Comparison of ENCODE assay signal across 8 mouse cellular contexts in genomic region chr19:45812673-45813252, GRCm38 (mm10). TPM values are rescaled to one million over a fixed set of nuclear protein-coding genes. Genes with fewer than 3 reads are reported as not detected.
DNase-seq lines count a peak whose midpoint lies in the region; ATAC-seq and TF ChIP-seq lines count a peak whose summit lies in the region.

No protein-coding gene starts in this region.

- WGBS in liver, embryonic 11.5 days: 17% methylated on average over 8 of the region's 8 CpGs
- WGBS in embryonic facial prominence, embryonic 12.5 days: 19% methylated on average over 8 of the region's 8 CpGs
- WGBS in intestine, postnatal 0 days: 19% methylated on average over 8 of the region's 8 CpGs
- 9% methylated on average over 8 of the region's 8 CpGs for WGBS in neural tube, embryonic 15.5 days

- DNase-seq in liver, embryonic 11.5 days (ENCODE audit: low spot score): no peak
- no peak for DNase-seq in liver
- no peak for DNase-seq in yolk sac, embryonic 10.5 days (ENCODE audit: low spot score)
- DNase-seq in gastrocnemius, postnatal 36 days: no peak
- no peak for DNase-seq in left cerebral cortex, adult 18-20 months (ENCODE audit: low spot score in 2 of 2)

- intact Hi-C loops in gastrocnemius, postnatal 36 days (cut with DNase I): loop anchor here (2.0 to 5.0 kb wide), 2 partner anchors 140 to 200 kb away; no protein-coding TSS in a partner anchor

- peaks cover 30% of the 10 kb centered on the region for H3K27me3 ChIP-seq in liver, embryonic 11.5 days (replicated peaks; ENCODE audit: control insufficient read depth, insufficient read depth, low read length)
- peaks cover 42% of the 10 kb centered on the region for H3K27me3 ChIP-seq in embryonic facial prominence, embryonic 12.5 days
- peaks cover 5% of the 10 kb centered on the region; the same call in 1 of the 2 replicates for H3K27me3 ChIP-seq in intestine, postnatal 0 days (replicated peaks; ENCODE audit: control insufficient read depth, insufficient read depth, low read length)
- no peaks in the 10 kb centered on the region; the same call in 1 of the 2 replicates for H3K27me3 ChIP-seq in neural tube, embryonic 15.5 days (replicated peaks)

- no peak overlapping the region; the same call in 1 of the 2 replicates for H3K4me3 ChIP-seq in liver, embryonic 11.5 days (ENCODE audit: low read depth, low read length)
- H3K4me3 ChIP-seq in embryonic facial prominence, embryonic 12.5 days: no peak overlapping the region
- H3K4me3 ChIP-seq in intestine, postnatal 0 days (ENCODE audit: low read depth, low read length): peak overlapping the region; percentile 29
- H3K4me3 ChIP-seq in neural tube, embryonic 15.5 days (replicated peaks): peak overlapping the region; percentile 34

- no peaks in the 10 kb centered on the region for H3K9me3 ChIP-seq in liver, embryonic 11.5 days (ENCODE audit: control insufficient read depth, low read length)
- H3K9me3 ChIP-seq in embryonic facial prominence, embryonic 12.5 days: no peaks in the 10 kb centered on the region
- H3K9me3 ChIP-seq in intestine, postnatal 0 days (ENCODE audit: control insufficient read depth): no peaks in the 10 kb centered on the region
- no peaks in the 10 kb centered on the region for H3K9me3 ChIP-seq in neural tube, embryonic 15.5 days (replicated peaks)

- no peak for ATAC-seq in liver, embryonic 11.5 days (replicated peaks; ENCODE audit: low FRiP score)
- no peak for ATAC-seq in embryonic facial prominence, embryonic 12.5 days (ENCODE audit: insufficient number of reproducible peaks, insufficient read depth, low FRiP score, low TSS enrichment)
- no peak for ATAC-seq in intestine, postnatal 0 days
- ATAC-seq in neural tube, embryonic 15.5 days (ENCODE audit: low FRiP score): no peak

- H3K27ac ChIP-seq in liver, embryonic 11.5 days (ENCODE audit: low read depth, low read length): no peak overlapping the region
- H3K27ac ChIP-seq in embryonic facial prominence, embryonic 12.5 days: no peak overlapping the region
- no peak overlapping the region for H3K27ac ChIP-seq in intestine, postnatal 0 days (ENCODE audit: low read depth, low read length)
- no peak overlapping the region for H3K27ac ChIP-seq in neural tube, embryonic 15.5 days (replicated peaks)

- no peak overlapping the region for H3K9ac ChIP-seq in liver, embryonic 11.5 days (ENCODE audit: low read depth, low read length)
- H3K9ac ChIP-seq in embryonic facial prominence, embryonic 12.5 days: no peak overlapping the region
- no peak overlapping the region for H3K9ac ChIP-seq in intestine, postnatal 0 days (ENCODE audit: low read depth, low read length)
- H3K9ac ChIP-seq in neural tube, embryonic 15.5 days (replicated peaks): peak overlapping the region; percentile 37

- H3K4me2 ChIP-seq in liver, embryonic 11.5 days: peak overlapping the region; percentile 55
- H3K4me2 ChIP-seq in embryonic facial prominence, embryonic 12.5 days (replicated peaks): peak overlapping the region; percentile 44
- H3K4me2 ChIP-seq in intestine, postnatal 0 days (replicated peaks; ENCODE audit: low read depth): peak overlapping the region; percentile 60
- peak overlapping the region; percentile 70 for H3K4me2 ChIP-seq in neural tube, embryonic 15.5 days

- no peaks in the 10 kb centered on the region for H3K36me3 ChIP-seq in liver, embryonic 11.5 days (ENCODE audit: control insufficient read depth, insufficient read depth, low read length)
- H3K36me3 ChIP-seq in embryonic facial prominence, embryonic 12.5 days: no peaks in the 10 kb centered on the region
- no peaks in the 10 kb centered on the region; the same call in 1 of the 2 replicates for H3K36me3 ChIP-seq in intestine, postnatal 0 days (ENCODE audit: control insufficient read depth, insufficient read depth)
- H3K36me3 ChIP-seq in neural tube, embryonic 15.5 days: no peaks in the 10 kb centered on the region

- peaks cover 16% of the 10 kb centered on the region for H3K4me1 ChIP-seq in liver, embryonic 11.5 days (replicated peaks; ENCODE audit: control insufficient read depth, insufficient read depth, low read length)
- H3K4me1 ChIP-seq in embryonic facial prominence, embryonic 12.5 days: peaks cover 35% of the 10 kb centered on the region
- peaks cover 3% of the 10 kb centered on the region; the same call in 1 of the 2 replicates for H3K4me1 ChIP-seq in intestine, postnatal 0 days (replicated peaks; ENCODE audit: control insufficient read depth, insufficient read depth, low read length)
- peaks cover 61% of the 10 kb centered on the region for H3K4me1 ChIP-seq in neural tube, embryonic 15.5 days

- TF ChIP-seq CTCF in intestine, postnatal 0 days (IDR thresholded peaks at IDR 0.05; ENCODE audit: low read depth): no peak

RNA-seq across cellular contexts. Expression of gene Kcnip2, which starts 3.1 kb away (rescaled TPM):
- 1.2 and 1.8 TPM in 2 replicates for polyA plus RNA-seq in liver, embryonic 11.5 days (2014; fragmentation: Nextera tagmentation; extraction: Ambion mirVana)
- 1.1 and 1.4 TPM in 2 replicates for polyA plus RNA-seq in embryonic facial prominence, embryonic 12.5 days (2016; fragmentation: Nextera tagmentation; extraction: Ambion mirVana)
- polyA plus RNA-seq in intestine, postnatal 0 days (2015; fragmentation: Nextera tagmentation; extraction: Ambion mirVana): 3.6 and 4.7 TPM in 2 replicates
- 19.1 and 19.4 TPM in 2 replicates for polyA plus RNA-seq in neural tube, embryonic 15.5 days (2015; fragmentation: Nextera tagmentation; extraction: Ambion mirVana)
- total RNA-seq in gastrocnemius, postnatal 36 days (2021): under 1 TPM; 0.17 to 0.38 TPM
- 100 to 1,000 TPM; 148 to 164 TPM for total RNA-seq in left cerebral cortex, adult 18-20 months (2021)

RNA-seq across cellular contexts. Expression of gene Mgea5, which starts 29.1 kb away (rescaled TPM):
- polyA plus RNA-seq in liver, embryonic 11.5 days (2014; fragmentation: Nextera tagmentation; extraction: Ambion mirVana): 38.9 and 39.7 TPM in 2 replicates
- 85.8 and 91.9 TPM in 2 replicates for polyA plus RNA-seq in embryonic facial prominence, embryonic 12.5 days (2016; fragmentation: Nextera tagmentation; extraction: Ambion mirVana)
- polyA plus RNA-seq in intestine, postnatal 0 days (2015; fragmentation: Nextera tagmentation; extraction: Ambion mirVana): 18.2 and 19.3 TPM in 2 replicates
- polyA plus RNA-seq in neural tube, embryonic 15.5 days (2015; fragmentation: Nextera tagmentation; extraction: Ambion mirVana): 64.6 and 71.2 TPM in 2 replicates
- 10 to 100 TPM; 26.2 to 31.1 TPM for total RNA-seq in gastrocnemius, postnatal 36 days (2021)
- total RNA-seq in left cerebral cortex, adult 18-20 months (2021): 100 to 1,000 TPM; 158 to 165 TPM

Comparison
In these comparisons a context has a peak if more than half of its experiments do, and no peak if none do; other contexts are left out.
1. H3K4me3 ChIP-seq: peak in intestine, postnatal 0 days (single experiment) and neural tube, embryonic 15.5 days (single experiment); none in liver, embryonic 11.5 days (single experiment) and embryonic facial prominence, embryonic 12.5 days (single experiment).
2. Peak in every context shown above with its lines, with median percentiles within 50 percentile points of each other: H3K4me2 ChIP-seq.